In the genomic region with DNA sequence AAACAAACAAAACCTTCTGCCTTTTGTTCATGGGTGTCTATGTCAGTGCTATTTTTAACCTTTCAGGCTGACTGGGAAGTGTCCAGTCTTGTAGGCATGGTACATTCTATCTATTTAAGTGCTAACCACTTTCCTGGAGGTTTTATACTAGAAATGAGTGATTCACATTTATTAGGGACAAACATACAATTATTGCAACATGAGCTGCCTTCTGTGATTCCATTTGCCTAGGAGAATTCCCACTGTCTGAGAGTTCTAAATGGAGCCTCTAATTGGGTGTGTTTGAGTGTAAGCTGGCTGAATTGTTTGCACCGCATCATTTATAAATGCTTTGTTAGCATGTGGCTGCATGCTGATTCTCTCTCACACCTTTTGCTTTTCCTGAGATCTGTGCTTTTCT, we compare ENCODE assay signal across 32 mouse cellular contexts. TPM values are rescaled to one million over a fixed set of nuclear protein-coding genes. Genes with fewer than 3 reads are reported as not detected.
DNase-seq lines count a peak whose midpoint lies in the region; ATAC-seq and TF ChIP-seq lines count a peak whose summit lies in the region.
"Had no signal": no experiment of that assay in that cellular context is flagged by ENCODE, and none has a peak within 500 bp of the region (broad histone marks: within the 10 kb centered on the region; RNA-seq: fewer than 3 reads in every experiment).

No protein-coding gene starts in this region.

- no peaks in the 10 kb centered on the region for H3K4me1 ChIP-seq in forebrain, postnatal 0 days (ENCODE audit: insufficient read depth)
- peaks cover 49% of the 10 kb centered on the region for H3K4me1 ChIP-seq in forebrain, embryonic 10.5 days
- H3K4me1 ChIP-seq in heart, adult 2 months (ENCODE audit: control insufficient read depth, insufficient read depth, low read length), result peaks cover 30% of the 10 kb centered on the region
- H3K4me1 ChIP-seq in embryonic fibroblast, embryonic 13.5 days (ENCODE audit: control insufficient read depth, insufficient read depth, low read length), result peaks cover 24% of the 10 kb centered on the region
- no peaks in the 10 kb centered on the region; the same call in 1 of the 2 replicates for H3K4me1 ChIP-seq in thymus, adult 2 months (replicated peaks; ENCODE audit: control insufficient read depth, insufficient read depth, low read length)
- H3K4me1 ChIP-seq: forebrain, embryonic 15.5 days had no signal

- intact Hi-C loops in heart, adult 2 months (cut with DNase I), result no loop called here

- no peak for TF ChIP-seq CTCF in forebrain, postnatal 0 days (IDR thresholded peaks at IDR 0.05; ENCODE audit: low read depth)
- TF ChIP-seq CTCF in heart, adult 2 months (IDR thresholded peaks at IDR 0.05), result no peak
- no peak for TF ChIP-seq CTCF in C2C12 (IDR thresholded peaks at IDR 0.05; ENCODE audit: control insufficient read depth, insufficient read depth, insufficient read length)
- no peak for TF ChIP-seq CTCF in embryonic fibroblast, embryonic 13.5 days (IDR thresholded peaks at IDR 0.05; ENCODE audit: borderline replicate concordance, insufficient read depth, low read length)
- no peak for TF ChIP-seq CTCF in thymus, adult 2 months (IDR thresholded peaks at IDR 0.05; ENCODE audit: borderline replicate concordance, control insufficient read depth, extremely low read depth, insufficient read depth, low read length, poor library complexity)

- no peak for TF ChIP-seq POLR2A in heart, adult 2 months (IDR thresholded peaks at IDR 0.05; ENCODE audit: insufficient read depth, low read depth, low read length)
- TF ChIP-seq POLR2A in embryonic fibroblast, embryonic 13.5 days (IDR thresholded peaks at IDR 0.05; ENCODE audit: low read depth, low read length), result no peak
- no peak for TF ChIP-seq POLR2A in thymus, adult 2 months (IDR thresholded peaks at IDR 0.05; ENCODE audit: control insufficient read depth, extremely low read depth, insufficient read depth, low read length, poor library complexity)

- H3K27me3 ChIP-seq in forebrain, postnatal 0 days (ENCODE audit: insufficient read depth, low read length), result no peaks in the 10 kb centered on the region
- H3K27me3 ChIP-seq in forebrain, embryonic 10.5 days (ENCODE audit: poor library complexity, severe bottlenecking), result no peaks in the 10 kb centered on the region
- no peaks in the 10 kb centered on the region for H3K27me3 ChIP-seq in heart, adult 2 months (ENCODE audit: control insufficient read depth, insufficient read depth, low read length)
- no peaks in the 10 kb centered on the region for H3K27me3 ChIP-seq in C2C12 (ENCODE audit: control insufficient read depth, insufficient read depth, insufficient read length)
- no peaks in the 10 kb centered on the region for H3K27me3 ChIP-seq in thymus, adult 2 months (ENCODE audit: control insufficient read depth, insufficient read depth, low read length)
- H3K27me3 ChIP-seq: CH12.LX; forebrain, embryonic 12.5 days; forebrain, embryonic 15.5 days; heart, embryonic 12.5 days; heart, embryonic 15.5 days had no signal

- H3ac ChIP-seq in C2C12 (ENCODE audit: control insufficient read depth, insufficient read length, low read depth), result no peak overlapping the region

- H3K79me2 ChIP-seq in heart, adult 2 months (replicated peaks; ENCODE audit: control insufficient read depth, insufficient read depth, low read length), result no peaks in the 10 kb centered on the region; the same call in 1 of the 2 replicates
- peaks cover 78% of the 10 kb centered on the region for H3K79me2 ChIP-seq in C2C12 (ENCODE audit: control insufficient read depth, insufficient read depth)

- DNase-seq in forebrain, postnatal 0 days, result peak; percentile 3
- no peak for DNase-seq in forebrain, embryonic 10.5 days (ENCODE audit: extremely low spot score, low spot score)
- DNase-seq in heart, adult 2 months, result no peak
- DNase-seq in heart, adult 9 months (ENCODE audit: low spot score in 2 of 2), result no peak
- no peak for DNase-seq in embryo, embryonic 11 days
- DNase-seq in thymus, adult 2 months, result no peak
- DNase-seq: adrenal gland, adult 2 months; adrenal gland, postnatal 14 days; cerebellum, adult 11-12 months; cerebellum, adult 8-10 months; cerebellum, postnatal 10 days; cerebellum, postnatal 36 days; gastrocnemius, postnatal 25 days; heart, postnatal 10 days; heart, postnatal 4 days had no signal

- WGBS in forebrain, postnatal 0 days, result 45% methylated on average over 1 of the region's 1 CpGs
- 83% methylated on average over 1 of the region's 1 CpGs for WGBS in forebrain, embryonic 10.5 days
- 88% methylated on average over 1 of the region's 1 CpGs for WGBS in heart, adult 2 months
- 96% methylated on average over 1 of the region's 1 CpGs for WGBS in thymus, adult 2 months

- peaks cover 72% of the 10 kb centered on the region for H3K79me3 ChIP-seq in C2C12 (ENCODE audit: low read depth)

- no peaks in the 10 kb centered on the region for H3K36me3 ChIP-seq in forebrain, postnatal 0 days (ENCODE audit: insufficient read depth)
- no peaks in the 10 kb centered on the region; the same call in 1 of the 2 replicates for H3K36me3 ChIP-seq in forebrain, embryonic 10.5 days (replicated peaks)
- H3K36me3 ChIP-seq in heart, adult 2 months (ENCODE audit: control insufficient read depth, insufficient read depth, low read length), result peaks cover 38% of the 10 kb centered on the region
- peaks cover 10% of the 10 kb centered on the region for H3K36me3 ChIP-seq in C2C12 (ENCODE audit: control insufficient read depth, insufficient read depth)
- H3K36me3 ChIP-seq in thymus, adult 2 months (ENCODE audit: control insufficient read depth, insufficient read depth, low read length), result no peaks in the 10 kb centered on the region
- H3K36me3 ChIP-seq: forebrain, embryonic 12.5 days; forebrain, embryonic 15.5 days; G1E; heart, embryonic 15.5 days had no signal

- H3K4me3 ChIP-seq in forebrain, postnatal 0 days (ENCODE audit: low read depth, low read length), result no peak overlapping the region
- H3K4me3 ChIP-seq in forebrain, embryonic 10.5 days, result no peak overlapping the region
- H3K4me3 ChIP-seq in heart, adult 2 months, result no peak overlapping the region
- H3K4me3 ChIP-seq in C2C12 (ENCODE audit: insufficient read depth, poor library complexity, severe bottlenecking), result no peak overlapping the region
- H3K4me3 ChIP-seq in embryonic fibroblast, embryonic 13.5 days (ENCODE audit: insufficient read depth, low read length), result no peak overlapping the region
- H3K4me3 ChIP-seq in thymus, adult 2 months (ENCODE audit: control insufficient read depth, insufficient read depth, low read length), result no peak overlapping the region
- H3K4me3 ChIP-seq: forebrain, embryonic 12.5 days; forebrain, embryonic 15.5 days; heart, embryonic 12.5 days; heart, embryonic 15.5 days had no signal

- no peak for TF ChIP-seq EP300 in heart, adult 2 months (IDR thresholded peaks at IDR 0.05; ENCODE audit: insufficient read depth, low read depth, low read length)

- H3K9ac ChIP-seq in forebrain, postnatal 0 days, result no peak overlapping the region
- no peak overlapping the region for H3K9ac ChIP-seq in heart, adult 2 months (ENCODE audit: low read depth, low read length)
- H3K9ac ChIP-seq: forebrain, embryonic 12.5 days; forebrain, embryonic 15.5 days; heart, embryonic 12.5 days; heart, embryonic 15.5 days; hindbrain, embryonic 14.5 days had no signal

- no peak for ATAC-seq in forebrain, postnatal 0 days
- ATAC-seq: forebrain, embryonic 15.5 days; hindbrain, postnatal 0 days; inflammation-experienced regulatory T-cells, adult 6 months; intestine, embryonic 16.5 days had no signal

- no peak overlapping the region for H3K27ac ChIP-seq in forebrain, postnatal 0 days (ENCODE audit: low read depth, low read length)
- no peak overlapping the region for H3K27ac ChIP-seq in forebrain, embryonic 10.5 days
- peak overlapping the region; percentile 57; the same call in 1 of the 2 replicates for H3K27ac ChIP-seq in heart, adult 2 months
- peak overlapping the region; percentile 51; the same call in 1 of the 2 replicates for H3K27ac ChIP-seq in embryonic fibroblast, embryonic 13.5 days (ENCODE audit: insufficient read depth, low read length)
- H3K27ac ChIP-seq in thymus, adult 2 months (ENCODE audit: control insufficient read depth, insufficient read depth, low read length), result no peak overlapping the region
- H3K27ac ChIP-seq: forebrain, embryonic 12.5 days; forebrain, embryonic 15.5 days; heart, embryonic 15.5 days; hindbrain, embryonic 14.5 days; hindbrain, postnatal 0 days had no signal

- H3K9me3 ChIP-seq in forebrain, postnatal 0 days (ENCODE audit: low read length), result no peaks in the 10 kb centered on the region
- H3K9me3 ChIP-seq in forebrain, embryonic 10.5 days, result no peaks in the 10 kb centered on the region
- H3K9me3 ChIP-seq: forebrain, embryonic 12.5 days; forebrain, embryonic 15.5 days; G1E; heart, embryonic 12.5 days; heart, embryonic 15.5 days had no signal

- H3K4me2 ChIP-seq in forebrain, postnatal 0 days (ENCODE audit: low read depth), result no peak overlapping the region
- H3K4me2 ChIP-seq: forebrain, embryonic 12.5 days; forebrain, embryonic 15.5 days; heart, embryonic 12.5 days; heart, embryonic 15.5 days; hindbrain, embryonic 14.5 days had no signal

TF ChIP-seq in C2C12, 6 proteins besides CTCF, POLR2A, EP300 and RAD21:
- TF ChIP-seq CEBPB (IDR thresholded peaks at IDR 0.05; ENCODE audit: low read depth) (peak; percentile 59), MAX (IDR thresholded peaks at IDR 0.05) (no peak)

RNA-seq across cellular contexts. Expression of a gene that starts 27.5 kb away (rescaled TPM):
- 32.0 and 33.0 TPM in 2 replicates for total RNA-seq in forebrain, postnatal 0 days (2014; rRNA removed)
- polyA plus RNA-seq in forebrain, postnatal 0 days (2015; fragmentation: Nextera tagmentation; extraction: Ambion mirVana), result 15.6 and 23.8 TPM in 2 replicates
- 30.0 and 32.5 TPM in 2 replicates for polyA plus RNA-seq in forebrain, embryonic 10.5 days (2016; fragmentation: Nextera tagmentation; extraction: Ambion mirVana)
- total RNA-seq in heart, adult 2 months (2021), result 100 to 1,000 TPM; 102 to 128 TPM
- 15.4 and 33.7 TPM in 2 replicates for polyA plus RNA-seq in heart, adult 2 months (2012; rRNA removed)
- 61.1 TPM for polyA plus RNA-seq in C2C12 (2012; fragmentation: generic; extraction: Trizol)
- 196 and 246 TPM in 2 replicates for polyA plus RNA-seq in embryonic fibroblast, embryonic 13.5 days (2011; ENCODE audit: insufficient read length, low read depth, missing spikeins)
- 4.2 and 5.0 TPM in 2 replicates for polyA plus RNA-seq in thymus, adult 2 months (2012; rRNA removed)

RNA-seq across cellular contexts. Expression of a gene that starts 38.4 kb away (rescaled TPM):
- not detected in 2 replicates for total RNA-seq in forebrain, postnatal 0 days (2014; rRNA removed)
- polyA plus RNA-seq in forebrain, postnatal 0 days (2015; fragmentation: Nextera tagmentation; extraction: Ambion mirVana), result not detected in 2 replicates
- polyA plus RNA-seq in forebrain, embryonic 10.5 days (2016; fragmentation: Nextera tagmentation; extraction: Ambion mirVana), result 0.07 and 0.11 TPM in 2 replicates
- not detected for total RNA-seq in heart, adult 2 months (2021)
- polyA plus RNA-seq in heart, adult 2 months (2012; rRNA removed), result not detected in 2 replicates
- 0.07 TPM for polyA plus RNA-seq in C2C12 (2012; fragmentation: generic; extraction: Trizol)
- not detected in 2 replicates for polyA plus RNA-seq in embryonic fibroblast, embryonic 13.5 days (2011; ENCODE audit: insufficient read length, low read depth, missing spikeins)
- not detected in 2 replicates for polyA plus RNA-seq in thymus, adult 2 months (2012; rRNA removed)
- total RNA-seq: adrenal gland, adult 2 months; adrenal gland, postnatal 14 days; adrenal gland, postnatal 4 days; CH12.LX; gastrocnemius, adult 8-10 months; gastrocnemius, postnatal 25 days; heart, adult 8-10 months; heart, postnatal 10 days; heart, postnatal 4 days; hindbrain, postnatal 0 days had no signal
- polyA plus RNA-seq: adrenal gland, adult 2 months; cortical plate, adult 2 months; embryonic facial prominence, embryonic 11.5 days; forebrain, embryonic 12.5 days; forebrain, embryonic 15.5 days; G1E; hindbrain, postnatal 0 days had no signal

Comparison
In these comparisons a context has a peak if more than half of its experiments do, and no peak if none do; other contexts are left out.
1. H3K27ac ChIP-seq: peak in heart, adult 2 months (single experiment) and embryonic fibroblast, embryonic 13.5 days (single experiment); none in forebrain, postnatal 0 days (single experiment), forebrain, embryonic 10.5 days (single experiment) and thymus, adult 2 months (single experiment).